Mouse (Mus musculus) embryonic facial prominence, embryonic 11.5 days (tissue): Measurements from ENCODE around the gene Rnf216. TPM values are rescaled to one million over a fixed set of nuclear protein-coding genes. Genes with fewer than 3 reads are reported as not detected.

Experiments
- ATAC-seq: fragments of 200-750 bp; cut with Nextera tagmentation; replicated peaks from 2 replicates; pipeline ENCODE4 v1.8.0; 2017; ENCODE audit warnings: low read depth; ENCODE audit not compliant: insufficient number of reproducible peaks, low FRiP score, low TSS enrichment
- DNase-seq: peaks from one replicate; pipeline ENCODE4 v3.0.0-alpha.2; 2015; ENCODE audit warnings: low spot score
- H3K27ac ChIP-seq: fragments of 300-500 bp; sonication (generic); replicated peaks from 2 replicates; pipeline ENCODE4 v1.5.1; 2014; ENCODE audit warnings: mild to moderate bottlenecking, low read depth, low read length, control low read depth
- H3K27me3 ChIP-seq: fragments of 300-500 bp; sonication (generic); 2 replicates; pipeline ENCODE4 v1.6.1; 2014; ENCODE audit warnings: mild to moderate bottlenecking, low read length, moderate library complexity, mixed read lengths; ENCODE audit not compliant: control insufficient read depth, insufficient read depth
- H3K36me3 ChIP-seq: fragments of 300-500 bp; sonication (generic); replicated peaks from 2 replicates; pipeline ENCODE4 v1.6.1; 2014; ENCODE audit warnings: low read depth, mild to moderate bottlenecking, low read length, moderate library complexity, mixed read lengths; ENCODE audit not compliant: control insufficient read depth, insufficient read depth
- H3K4me1 ChIP-seq: fragments of 300-500 bp; sonication (generic); 2 replicates; pipeline ENCODE4 v1.6.1; 2014; ENCODE audit warnings: low read length, mixed read lengths; ENCODE audit not compliant: control insufficient read depth, insufficient read depth
- H3K4me2 ChIP-seq: fragments of 300-500 bp; sonication (generic); 2 replicates; pipeline ENCODE4 v1.6.1; 2014; ENCODE audit warnings: low read depth, mild to moderate bottlenecking, control low read depth, low read length, moderate library complexity
- H3K4me3 ChIP-seq: fragments of 300-500 bp; sonication (generic); 2 replicates; pipeline ENCODE4 v1.5.1; 2014; ENCODE audit warnings: low read depth, low read length, control low read depth
- H3K9ac ChIP-seq: fragments of 300-500 bp; sonication (generic); replicated peaks from 2 replicates; pipeline ENCODE4 v1.6.1; 2014; ENCODE audit warnings: mild to moderate bottlenecking, control low read depth, low read length
- H3K9me3 ChIP-seq: fragments of 300-500 bp; sonication (generic); replicated peaks from 2 replicates; pipeline ENCODE4 v1.6.1; 2016; ENCODE audit warnings: mild to moderate bottlenecking, low read length, inconsistent platforms, mixed read lengths; ENCODE audit not compliant: control insufficient read depth
- WGBS: fragments of 180-500 bp; shearing (Covaris S2); extraction: QIAGEN DNeasy Blood & Tissue Kit; methylation state at CpG from one replicate; pipeline ENCODE4 v1.1.7; 2014; 5-methylcytosine and 5-hydroxymethylcytosine counted together
- polyA plus RNA-seq: library from polyadenylated mRNA; unstranded; fragments of >200 nt; fragmentation: Nextera tagmentation; extraction: Ambion mirVana; gene quantifications from 2 replicates; pipeline ENCODE4 v1.2.1, GENCODE M21; 2014

Rnf216 gene
- polyA plus RNA-seq, 1 experiment from 2014 or later: 35.6 TPM

GRCm38 (mm10) chr5:143066096-143066495 lies 46.7 kb downstream of the Rnf216 start:
- H3K4me2 ChIP-seq: no peak overlapping the region
- no peaks in the 10 kb centered on the region for H3K27me3 ChIP-seq
- peaks cover 2% of the 10 kb centered on the region; the same call in 1 of the 2 replicates for H3K36me3 ChIP-seq
- no peak overlapping the region for H3K4me3 ChIP-seq
- DNase-seq: no peak
- H3K27ac ChIP-seq: no peak overlapping the region
- no peak for ATAC-seq
- H3K4me1 ChIP-seq: no peaks in the 10 kb centered on the region
- WGBS: 93% methylated on average over 1 of the region's 1 CpGs
- no peaks in the 10 kb centered on the region for H3K9me3 ChIP-seq
- no peak overlapping the region for H3K9ac ChIP-seq

DNA sequence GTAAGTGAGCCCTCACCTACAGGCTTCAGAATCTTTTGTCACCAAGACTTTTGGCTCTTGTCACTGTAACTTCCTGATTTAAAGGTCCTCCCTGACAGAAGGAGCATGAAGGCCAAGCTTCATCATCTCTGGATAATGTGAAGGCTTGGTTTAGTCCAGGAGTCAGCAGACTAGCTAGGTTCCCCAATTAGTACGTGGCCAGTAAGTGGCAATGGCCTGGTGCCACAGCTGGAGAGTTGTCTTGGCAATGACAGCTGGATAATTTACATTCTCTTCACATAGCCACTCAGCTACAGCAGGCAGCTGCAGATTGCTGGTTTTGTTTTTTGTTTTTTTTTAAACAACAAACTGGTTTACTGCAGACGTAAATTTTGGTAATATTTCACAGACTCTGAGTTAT lies 47.6 kb downstream of the Rnf216 start:
- no peak overlapping the region for H3K27ac ChIP-seq
- no peaks in the 10 kb centered on the region for H3K9me3 ChIP-seq
- no peak overlapping the region for H3K4me3 ChIP-seq
- no peak for DNase-seq
- H3K27me3 ChIP-seq: no peaks in the 10 kb centered on the region
- H3K4me2 ChIP-seq: no peak overlapping the region
- H3K4me1 ChIP-seq: no peaks in the 10 kb centered on the region
- peaks cover 2% of the 10 kb centered on the region; the same call in 1 of the 2 replicates for H3K36me3 ChIP-seq
- WGBS: 87% methylated on average over 2 of the region's 2 CpGs
- no peak for ATAC-seq
- H3K9ac ChIP-seq: no peak overlapping the region

DNA sequence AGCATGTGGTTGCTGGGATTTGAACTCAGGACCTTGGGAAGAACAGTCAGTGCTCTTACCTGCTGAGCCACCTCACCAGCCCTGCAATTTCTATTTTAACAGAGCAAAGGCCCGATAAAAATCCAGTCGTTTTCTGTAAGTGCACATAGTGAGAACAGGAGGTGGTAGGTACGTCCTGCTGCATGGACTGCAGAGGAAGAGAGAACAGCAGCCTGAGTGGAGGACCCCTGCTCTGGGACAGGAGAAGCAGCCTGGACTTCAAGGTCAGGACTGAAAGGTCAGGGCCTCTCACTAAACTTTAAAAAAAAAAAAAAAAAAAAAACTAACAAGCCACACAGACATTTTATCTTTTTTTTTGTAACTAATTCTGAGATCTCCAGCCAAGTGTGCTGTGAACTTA lies 50.5 kb downstream of the Rnf216 start:
- H3K9ac ChIP-seq: no peak overlapping the region
- 87% methylated on average over 3 of the region's 3 CpGs for WGBS
- ATAC-seq (no peak), DNase-seq (no peak)
- no peak overlapping the region for H3K4me2 ChIP-seq
- H3K4me1 ChIP-seq: no peaks in the 10 kb centered on the region
- H3K27ac ChIP-seq: no peak overlapping the region
- no peaks in the 10 kb centered on the region for H3K27me3 ChIP-seq
- H3K9me3 ChIP-seq: no peaks in the 10 kb centered on the region
- H3K36me3 ChIP-seq: no peaks in the 10 kb centered on the region
- H3K4me3 ChIP-seq: no peak overlapping the region

DNA sequence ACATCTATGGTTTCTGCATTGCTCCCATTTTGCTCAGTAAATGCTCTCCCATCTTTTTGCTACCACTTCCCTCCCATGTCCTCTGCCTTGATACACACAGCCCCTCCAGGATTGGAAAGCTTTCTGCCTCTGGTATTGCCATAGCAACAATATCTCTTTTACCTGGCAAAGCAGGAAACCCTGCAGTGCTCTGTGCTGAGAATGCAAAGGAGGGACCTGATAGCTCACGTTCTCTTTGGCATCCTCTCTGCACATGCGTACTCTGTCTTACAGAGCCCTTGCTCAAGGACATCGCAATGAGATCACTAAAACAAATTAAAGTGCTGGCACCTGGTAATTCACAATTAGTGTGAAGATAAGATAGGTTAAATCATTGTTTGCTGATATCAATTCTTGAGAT lies 51.3 kb downstream of the Rnf216 start:
- ATAC-seq: no peak
- H3K4me1 ChIP-seq: no peaks in the 10 kb centered on the region
- no peak overlapping the region for H3K4me3 ChIP-seq
- no peaks in the 10 kb centered on the region for H3K36me3 ChIP-seq
- DNase-seq: no peak
- no peak overlapping the region for H3K27ac ChIP-seq
- 81% methylated on average over 3 of the region's 3 CpGs for WGBS
- no peaks in the 10 kb centered on the region for H3K9me3 ChIP-seq
- no peak overlapping the region for H3K4me2 ChIP-seq
- no peak overlapping the region for H3K9ac ChIP-seq
- no peaks in the 10 kb centered on the region for H3K27me3 ChIP-seq

GRCm38 (mm10) chr5:143060774-143061385 lies 51.9 kb downstream of the Rnf216 start:
- Histone ChIP-seq H3K27me3 (no peaks in the 10 kb centered on the region), H3K4me1 (no peaks in the 10 kb centered on the region), H3K9ac (no peak overlapping the region), H3K36me3 (no peaks in the 10 kb centered on the region), H3K27ac (no peak overlapping the region), H3K9me3 (no peaks in the 10 kb centered on the region), H3K4me3 (no peak overlapping the region), H3K4me2 (no peak overlapping the region)
- 20% methylated on average over 2 of the region's 2 CpGs for WGBS
- DNase-seq (no peak), ATAC-seq (0 out of 2 replicates have a peak, but pooled peaks have one; percentile 14)

GRCm38 (mm10) chr5:143059958-143060357 lies 52.8 kb downstream of the Rnf216 start:
- H3K4me3 ChIP-seq: no peak overlapping the region
- H3K9me3 ChIP-seq: no peaks in the 10 kb centered on the region
- H3K27me3 ChIP-seq: no peaks in the 10 kb centered on the region
- no peaks in the 10 kb centered on the region for H3K4me1 ChIP-seq
- no peak overlapping the region for H3K9ac ChIP-seq
- 83% methylated on average over 1 of the region's 1 CpGs for WGBS
- DNase-seq (no peak), ATAC-seq (no peak)
- H3K27ac ChIP-seq: no peak overlapping the region
- H3K36me3 ChIP-seq: no peaks in the 10 kb centered on the region
- no peak overlapping the region for H3K4me2 ChIP-seq

DNA sequence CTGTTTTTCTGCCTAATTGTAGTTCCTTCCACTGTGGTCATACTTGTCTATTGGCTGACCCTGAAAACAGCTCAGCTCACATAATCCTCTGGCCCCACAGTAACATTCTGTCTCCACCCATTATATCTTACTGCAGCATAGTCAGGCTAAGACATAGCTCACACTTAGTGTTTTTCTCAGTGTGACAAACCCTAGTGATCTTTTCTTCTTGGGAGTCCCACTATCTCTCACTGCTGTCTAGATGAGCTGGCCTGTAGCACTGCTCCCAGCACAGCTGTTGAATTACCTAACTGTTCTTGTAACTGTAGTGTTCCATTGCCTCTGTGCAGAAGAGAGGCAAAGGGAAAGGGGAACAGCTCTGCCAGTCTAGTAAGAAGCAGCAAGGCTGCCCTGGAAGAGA lies 53.6 kb downstream of the Rnf216 start:
- Histone ChIP-seq H3K4me2 (no peak overlapping the region), H3K9ac (no peak overlapping the region), H3K27ac (no peak overlapping the region), H3K4me3 (no peak overlapping the region), H3K4me1 (no peaks in the 10 kb centered on the region), H3K9me3 (no peaks in the 10 kb centered on the region), H3K27me3 (no peaks in the 10 kb centered on the region), H3K36me3 (no peaks in the 10 kb centered on the region)
- DNase-seq (no peak), ATAC-seq (no peak)

GRCm38 (mm10) chr5:143058675-143059074 lies 54.1 kb downstream of the Rnf216 start:
- Histone ChIP-seq H3K27ac (no peak overlapping the region), H3K36me3 (no peaks in the 10 kb centered on the region), H3K4me3 (no peak overlapping the region), H3K9ac (no peak overlapping the region), H3K4me1 (no peaks in the 10 kb centered on the region), H3K4me2 (no peak overlapping the region), H3K9me3 (no peaks in the 10 kb centered on the region), H3K27me3 (no peaks in the 10 kb centered on the region)
- no peak for ATAC-seq
- no peak for DNase-seq
